Mouse (Mus musculus) MEL (cell line): Measurements from ENCODE around the gene Cacna2d4. TPM values are rescaled to one million over a fixed set of nuclear protein-coding genes. Genes with fewer than 3 reads are reported as not detected.

Source experiments
- DNase-seq: peaks from one replicate; pipeline ENCODE4 v3.0.0; 2011; ENCODE audit warnings: low read depth, low spot score
- H3K27ac ChIP-seq: 2 replicates; pipeline ENCODE4 v1.5.1; 2012; ENCODE audit warnings: low read depth, mild to moderate bottlenecking, control low read depth, low read length, moderate library complexity; ENCODE audit not compliant: control insufficient read depth
- H3K27me3 ChIP-seq, 2 experiments: fragments of 150-350 bp in 1 of 2; sonication (generic) in 1 of 2; 2 replicates each; pipeline ENCODE4 v1.6.1; 2012; ENCODE audit warnings: low read length in 2 of 2, mild to moderate bottlenecking in 2 of 2, improper control_type of control experiment in 1 of 2, moderate library complexity in 1 of 2; ENCODE audit not compliant: insufficient read depth in 2 of 2, control insufficient read depth in 1 of 2
- H3K36me3 ChIP-seq, 2 experiments: 2 replicates each; pipeline ENCODE4 v1.6.1; 2012 to 2014; ENCODE audit warnings: low read length in 2 of 2, improper control_type of control experiment in 1 of 2, inconsistent platforms in 1 of 2, mild to moderate bottlenecking in 1 of 2; ENCODE audit not compliant: insufficient read depth in 2 of 2, control insufficient read depth in 1 of 2
- H3K4me1 ChIP-seq, 2 experiments: fragments of 150-350 bp in 1 of 2; sonication (generic) in 1 of 2; 2 replicates each; pipeline ENCODE4 v1.6.1; 2012; ENCODE audit warnings: low read length in 2 of 2, improper control_type of control experiment in 1 of 2, mild to moderate bottlenecking in 1 of 2; ENCODE audit not compliant: insufficient read depth in 2 of 2, control insufficient read depth in 1 of 2
- H3K4me3 ChIP-seq, 2 experiments: fragments of 150-350 bp in 1 of 2; sonication (generic) in 1 of 2; 2 replicates each; pipeline ENCODE4 v1.5.1; 2012; ENCODE audit warnings: low read depth in 2 of 2, low read length in 2 of 2, mild to moderate bottlenecking in 2 of 2, moderate library complexity in 2 of 2, control low read depth in 1 of 2, improper control_type of control experiment in 1 of 2; ENCODE audit not compliant: control insufficient read depth in 1 of 2, insufficient read depth in 1 of 2
- H3K79me2 ChIP-seq: 2 replicates; pipeline ENCODE4 v1.6.1; 2012; ENCODE audit warnings: mild to moderate bottlenecking, low read length, moderate library complexity; ENCODE audit not compliant: control insufficient read depth, poor library complexity, insufficient read depth
- H3K9ac ChIP-seq: 2 replicates; pipeline ENCODE4 v1.6.1; 2012; ENCODE audit warnings: low read depth, mild to moderate bottlenecking, control low read depth, low read length, moderate library complexity; ENCODE audit not compliant: control insufficient read depth, poor library complexity, severe bottlenecking
- H3K9me3 ChIP-seq: fragments of 150-350 bp; sonication (generic); replicated peaks from 2 replicates; pipeline ENCODE4 v1.6.1; 2012; ENCODE audit warnings: mild to moderate bottlenecking, low read length, improper control_type of control experiment, moderate library complexity; ENCODE audit not compliant: insufficient read depth
- CHD1 ChIP-seq: IDR thresholded peaks from 2 replicates; pipeline ENCODE4 v1.6.1; 2012; ENCODE audit warnings: low read depth, mild to moderate bottlenecking, inconsistent platforms, low read length, improper control_type of control experiment
- ELF1 ChIP-seq: IDR thresholded peaks from 2 replicates; pipeline ENCODE4 v1.6.1; 2014; ENCODE audit warnings: low read depth, mild to moderate bottlenecking, inconsistent platforms, low read length, improper control_type of control experiment, moderate library complexity
- EP300 ChIP-seq, 2 experiments: IDR thresholded peaks; 2 replicates each; pipeline ENCODE4 v1.6.1; 2011; ENCODE audit warnings: improper control_type of control experiment in 2 of 2, low read length in 2 of 2, low read depth in 1 of 2, mild to moderate bottlenecking in 1 of 2
- GABPA ChIP-seq: IDR thresholded peaks from 2 replicates; pipeline ENCODE4 v1.6.1; 2012; ENCODE audit warnings: low read depth, mild to moderate bottlenecking, inconsistent platforms, low read length, improper control_type of control experiment, moderate library complexity
- GATA1 ChIP-seq: IDR thresholded peaks from 2 replicates; pipeline ENCODE4 v1.6.1; 2011; ENCODE audit warnings: low read depth, low read length, improper control_type of control experiment
- JUND ChIP-seq: IDR thresholded peaks from 2 replicates; pipeline ENCODE4 v1.6.1; 2011; ENCODE audit warnings: low read depth, mild to moderate bottlenecking, improper control_type of control experiment, low read length
- MAX ChIP-seq: IDR thresholded peaks from 2 replicates; pipeline ENCODE4 v1.6.1; 2011; ENCODE audit warnings: low read length, improper control_type of control experiment
- NELFE ChIP-seq: IDR thresholded peaks from 2 replicates; pipeline ENCODE4 v1.6.1; 2011; ENCODE audit warnings: low read depth, low read length, improper control_type of control experiment
- RCOR1 ChIP-seq: IDR thresholded peaks from 2 replicates; pipeline ENCODE4 v1.6.1; 2012; ENCODE audit warnings: low read depth, mild to moderate bottlenecking, inconsistent platforms, low read length, improper control_type of control experiment
- UBTF ChIP-seq: IDR thresholded peaks from 2 replicates; pipeline ENCODE4 v1.6.1; 2012; ENCODE audit warnings: low read depth, mild to moderate bottlenecking, inconsistent platforms, low read length, improper control_type of control experiment, moderate library complexity, borderline replicate concordance; ENCODE audit not compliant: insufficient read depth
- polyA plus RNA-seq, 2 experiments: library from polyadenylated mRNA; stranded (reverse) in 1 of 2; unstranded in 1 of 2; fragments of >175 nt in 1 of 2; fragments of >200 nt in 1 of 2; gene quantifications; 2 replicates each; pipeline versions ENCODE4 v1.2.1 to v1.2.4; 2012; ENCODE audit warnings: low replicate concordance in 2 of 2, low read depth in 1 of 2; ENCODE audit not compliant: insufficient read length in 2 of 2, insufficient read depth in 1 of 2, missing spikeins in 1 of 2
- total RNA-seq: library from RNA; depleted of rRNA; stranded (reverse); fragments of 300-350 nt; gene quantifications from 2 replicates; pipeline ENCODE4 v1.2.3, GENCODE M21; 2012

The Cacna2d4 gene
- total and polyA plus RNA-seq, 3 experiments, result 0.69 to 1.1 TPM; not detected in 1

GRCm38 (mm10) chr6:119386421-119386820, 150.1 kb downstream of the Cacna2d4 start:
- H3K9me3 ChIP-seq, result no peaks in the 10 kb centered on the region
- H3K36me3 ChIP-seq, result peaks cover 0 to 25% of the 10 kb centered on the region in 2 experiments; a peak in 2 of 4 replicates
- peaks cover 0 to 4% of the 10 kb centered on the region in 2 experiments; a peak in 2 of 4 replicates for H3K4me1 ChIP-seq
- H3K27ac ChIP-seq, result no peak overlapping the region
- peaks cover 50% of the 10 kb centered on the region for H3K79me2 ChIP-seq
- no peak for DNase-seq
- H3K9ac ChIP-seq, result no peak overlapping the region; the same call in 1 of the 2 replicates
- TF ChIP-seq ELF1 (no peak), GABPA (no peak), EP300 (IDR thresholded peaks at IDR 0.05; ENCODE audit: low read depth in 1 of 2, low read length in 2 of 2) (no peak), NELFE (no peak), JUND (no peak), MAX (no peak), RCOR1 (no peak)
- no peaks in the 10 kb centered on the region for H3K27me3 ChIP-seq
- H3K4me3 ChIP-seq, result no peak overlapping the region; a peak in 1 of 4 replicates

- TF ChIP-seq EP300 (IDR thresholded peaks at IDR 0.05; ENCODE audit: low read depth in 1 of 2, low read length in 2 of 2) (no peak), CHD1 (peak; percentile 64; the same call in 1 of the 2 replicates)
- no peak for DNase-seq
- H3K36me3 ChIP-seq, result peaks cover 0 to 24% of the 10 kb centered on the region in 2 experiments; a peak in 2 of 4 replicates
- H3K4me3 ChIP-seq, result peak overlapping the region; percentile 85 to 94
- H3K9me3 ChIP-seq, result no peaks in the 10 kb centered on the region
- peak overlapping the region; percentile 94 for H3K9ac ChIP-seq
- H3K27me3 ChIP-seq, result no peaks in the 10 kb centered on the region
- H3K27ac ChIP-seq, result no peak overlapping the region
- H3K4me1 ChIP-seq, result peaks cover 0 to 4% of the 10 kb centered on the region in 2 experiments; a peak in 2 of 4 replicates
- H3K79me2 ChIP-seq, result peaks cover 47% of the 10 kb centered on the region
Measured at GRCm38 (mm10) chr6:119386821-119387220, 150.5 kb downstream of the Cacna2d4 start.

GRCm38 (mm10) chr6:119387801-119388649, 151.7 kb downstream of the Cacna2d4 start:
- peaks cover 0 to 20% of the 10 kb centered on the region in 2 experiments; a peak in 2 of 4 replicates for H3K36me3 ChIP-seq
- H3K27me3 ChIP-seq, result no peaks in the 10 kb centered on the region
- H3K4me3 ChIP-seq, result peak overlapping the region; percentile 85 to 94
- DNase-seq, result peak; percentile 42
- TF ChIP-seq UBTF, result 0 out of 2 replicates have a peak, but pooled peaks have one; percentile 35
- TF ChIP-seq GATA1, result no peak
- H3K4me1 ChIP-seq, result peaks cover 0 to 4% of the 10 kb centered on the region in 2 experiments; a peak in 2 of 4 replicates
- H3K9me3 ChIP-seq, result no peaks in the 10 kb centered on the region
- H3K27ac ChIP-seq, result peak overlapping the region; percentile 50; the same call in 1 of the 2 replicates
- H3K9ac ChIP-seq, result peak overlapping the region; percentile 94
- peaks cover 43% of the 10 kb centered on the region for H3K79me2 ChIP-seq
